Mouse (Mus musculus) forebrain, embryonic 11.5 days (tissue): ENCODE measurements around the gene Filip1l. TPM values are rescaled to one million over a fixed set of nuclear protein-coding genes. Genes with fewer than 3 reads are reported as not detected.
A peak's percentile ranks its signal among the peaks of the same experiment; 100 is the strongest.

Experiments
- ATAC-seq: fragments of 200-750 bp; cut with Nextera tagmentation; replicated peaks from 2 replicates; pipeline ENCODE4 v1.8.0; 2017; ENCODE audit warnings: moderate TSS enrichment; ENCODE audit not compliant: low FRiP score
- DNase-seq: peaks from one replicate; pipeline ENCODE4 v3.0.0-alpha.2; 2017; ENCODE audit warnings: low spot score
- H3K27ac ChIP-seq: fragments of 300-500 bp; sonication (generic); 2 replicates; pipeline ENCODE4 v1.5.1; 2014; ENCODE audit warnings: low read depth, low read length
- H3K27me3 ChIP-seq: fragments of 300-500 bp; sonication (generic); 2 replicates; pipeline ENCODE4 v1.6.1; 2014; ENCODE audit warnings: mild to moderate bottlenecking, low read length, mixed read lengths; ENCODE audit not compliant: control insufficient read depth, insufficient read depth
- H3K36me3 ChIP-seq: fragments of 300-500 bp; sonication (generic); 2 replicates; pipeline ENCODE4 v1.6.1; 2014; ENCODE audit warnings: mild to moderate bottlenecking, low read length, moderate library complexity, mixed read lengths; ENCODE audit not compliant: control insufficient read depth, insufficient read depth
- H3K4me1 ChIP-seq: fragments of 300-500 bp; sonication (generic); replicated peaks from 2 replicates; pipeline ENCODE4 v1.6.1; 2014; ENCODE audit warnings: low read length, mixed read lengths; ENCODE audit not compliant: control insufficient read depth, insufficient read depth
- H3K4me2 ChIP-seq: fragments of 300-500 bp; sonication (generic); 2 replicates; pipeline ENCODE4 v1.6.1; 2014; ENCODE audit warnings: low read depth, mild to moderate bottlenecking, low read length, moderate library complexity, mixed read lengths; ENCODE audit not compliant: severe bottlenecking
- H3K4me3 ChIP-seq: fragments of 300-500 bp; sonication (generic); 2 replicates; pipeline ENCODE4 v1.5.1; 2014; ENCODE audit warnings: low read depth, low read length
- H3K9ac ChIP-seq: fragments of 300-500 bp; sonication (generic); 2 replicates; pipeline ENCODE4 v1.6.1; 2014; ENCODE audit warnings: low read length
- H3K9me3 ChIP-seq: fragments of 300-500 bp; sonication (generic); 2 replicates; pipeline ENCODE4 v1.6.1; 2016; ENCODE audit warnings: low read length, mixed read lengths; ENCODE audit not compliant: control insufficient read depth
- WGBS: fragments of 180-500 bp; shearing (Covaris S2); extraction: QIAGEN DNeasy Blood & Tissue Kit; methylation state at CpG from one replicate; pipeline ENCODE4 v1.1.7; 2014; 5-methylcytosine and 5-hydroxymethylcytosine counted together
- polyA plus RNA-seq: library from polyadenylated mRNA; unstranded; fragments of >200 nt; fragmentation: Nextera tagmentation; extraction: Ambion mirVana; gene quantifications from 2 replicates; pipeline ENCODE4 v1.2.1, GENCODE M21; 2014

Gene Filip1l
- polyA plus RNA-seq, 1 experiment from 2014 or later, result 10.0 TPM

- no peak overlapping the region for H3K4me2 ChIP-seq
- H3K27me3 ChIP-seq, result no peaks in the 10 kb centered on the region
- no peak overlapping the region for H3K27ac ChIP-seq
- DNase-seq, result no peak
- WGBS, result 78% methylated on average over 2 of the region's 2 CpGs
- no peak overlapping the region for H3K9ac ChIP-seq
- H3K36me3 ChIP-seq, result no peaks in the 10 kb centered on the region
- H3K9me3 ChIP-seq, result no peaks in the 10 kb centered on the region
- no peak for ATAC-seq
- H3K4me3 ChIP-seq, result no peak overlapping the region
- H3K4me1 ChIP-seq, result no peaks in the 10 kb centered on the region
Measured at GRCm38 (mm10) chr16:57469869-57470268, 117.0 kb downstream of the Filip1l start.

- no peaks in the 10 kb centered on the region for H3K36me3 ChIP-seq
- no peak overlapping the region for H3K9ac ChIP-seq
- no peaks in the 10 kb centered on the region for H3K9me3 ChIP-seq
- no peak overlapping the region for H3K4me2 ChIP-seq
- WGBS, result 94% methylated on average over 12 of the region's 12 CpGs
- DNase-seq (no peak), ATAC-seq (no peak)
- no peak overlapping the region for H3K4me3 ChIP-seq
- no peaks in the 10 kb centered on the region for H3K27me3 ChIP-seq
- H3K4me1 ChIP-seq, result no peaks in the 10 kb centered on the region
- no peak overlapping the region for H3K27ac ChIP-seq
Measured at GRCm38 (mm10) chr16:57470286-57470830, 117.5 kb downstream of the Filip1l start.

GRCm38 (mm10) chr16:57471071-57471470 is 118.2 kb downstream of the Filip1l start:
- Histone ChIP-seq H3K4me1 (no peaks in the 10 kb centered on the region), H3K9me3 (no peaks in the 10 kb centered on the region), H3K4me3 (no peak overlapping the region), H3K27ac (no peak overlapping the region), H3K36me3 (no peaks in the 10 kb centered on the region), H3K27me3 (no peaks in the 10 kb centered on the region), H3K9ac (no peak overlapping the region), H3K4me2 (no peak overlapping the region)
- ATAC-seq (no peak), DNase-seq (no peak)

- Histone ChIP-seq H3K27ac (no peak overlapping the region), H3K36me3 (no peaks in the 10 kb centered on the region), H3K4me1 (no peaks in the 10 kb centered on the region), H3K9ac (no peak overlapping the region), H3K27me3 (no peaks in the 10 kb centered on the region), H3K9me3 (no peaks in the 10 kb centered on the region), H3K4me2 (no peak overlapping the region), H3K4me3 (no peak overlapping the region)
- DNase-seq (no peak), ATAC-seq (no peak)
- WGBS, result 70% methylated on average over 10 of the region's 10 CpGs
Measured at GRCm38 (mm10) chr16:57473415-57474085, 120.7 kb downstream of the Filip1l start.

GRCm38 (mm10) chr16:57478451-57478850 is 125.6 kb downstream of the Filip1l start:
- no peak overlapping the region for H3K27ac ChIP-seq
- no peaks in the 10 kb centered on the region for H3K4me1 ChIP-seq
- no peak for DNase-seq
- no peak overlapping the region for H3K4me3 ChIP-seq
- 95% methylated on average over 2 of the region's 2 CpGs for whole genome bisulfite sequencing
- no peaks in the 10 kb centered on the region for H3K36me3 ChIP-seq
- ATAC-seq, result no peak
- H3K4me2 ChIP-seq, result no peak overlapping the region
- H3K9me3 ChIP-seq, result no peaks in the 10 kb centered on the region
- no peaks in the 10 kb centered on the region for H3K27me3 ChIP-seq
- no peak overlapping the region for H3K9ac ChIP-seq

GRCm38 (mm10) chr16:57479776-57480175 is 126.9 kb downstream of the Filip1l start:
- Histone ChIP-seq H3K27me3 (no peaks in the 10 kb centered on the region), H3K36me3 (no peaks in the 10 kb centered on the region), H3K4me1 (no peaks in the 10 kb centered on the region), H3K4me3 (no peak overlapping the region), H3K4me2 (no peak overlapping the region), H3K9ac (no peak overlapping the region), H3K9me3 (no peaks in the 10 kb centered on the region), H3K27ac (no peak overlapping the region)
- 82% methylated on average over 5 of the region's 5 CpGs for WGBS
- DNase-seq, result no peak
- peak; percentile 63; the same call in 1 of the 2 replicates for ATAC-seq

GRCm38 (mm10) chr16:57482264-57482663 is 129.4 kb downstream of the Filip1l start:
- H3K9ac ChIP-seq, result no peak overlapping the region
- DNase-seq (no peak), ATAC-seq (no peak)
- H3K27me3 ChIP-seq, result no peaks in the 10 kb centered on the region
- no peak overlapping the region for H3K4me3 ChIP-seq
- no peaks in the 10 kb centered on the region for H3K9me3 ChIP-seq
- no peak overlapping the region for H3K27ac ChIP-seq
- WGBS, result 67% methylated on average over 6 of the region's 6 CpGs
- no peak overlapping the region for H3K4me2 ChIP-seq
- H3K36me3 ChIP-seq, result no peaks in the 10 kb centered on the region
- no peaks in the 10 kb centered on the region for H3K4me1 ChIP-seq

- DNase-seq, result no peak
- Histone ChIP-seq H3K36me3 (no peaks in the 10 kb centered on the region), H3K4me1 (no peaks in the 10 kb centered on the region), H3K9ac (no peak overlapping the region), H3K27ac (no peak overlapping the region), H3K4me3 (no peak overlapping the region), H3K9me3 (no peaks in the 10 kb centered on the region), H3K27me3 (no peaks in the 10 kb centered on the region), H3K4me2 (no peak overlapping the region)
- ATAC-seq, result no peak
- WGBS, result 80% methylated on average over 4 of the region's 4 CpGs
Measured at GRCm38 (mm10) chr16:57482911-57483310, 130.0 kb downstream of the Filip1l start.

GRCm38 (mm10) chr16:57483503-57483902 is 130.6 kb downstream of the Filip1l start:
- H3K27ac ChIP-seq, result no peak overlapping the region
- no peaks in the 10 kb centered on the region for H3K4me1 ChIP-seq
- ATAC-seq (no peak), DNase-seq (no peak)
- no peaks in the 10 kb centered on the region for H3K9me3 ChIP-seq
- H3K4me3 ChIP-seq, result no peak overlapping the region
- no peak overlapping the region for H3K4me2 ChIP-seq
- 96% methylated on average over 2 of the region's 2 CpGs for WGBS
- no peaks in the 10 kb centered on the region for H3K36me3 ChIP-seq
- no peaks in the 10 kb centered on the region for H3K27me3 ChIP-seq
- H3K9ac ChIP-seq, result no peak overlapping the region
